Mouse (Mus musculus) ES-Bruce4 (cell line): ENCODE measurements around the gene Dnajc15.

Experiments
- CTCF ChIP-seq: IDR thresholded peaks from one replicate; pipeline ENCODE4 v1.8.1; 2011; ENCODE audit warnings: low read depth, low read length
- EP300 ChIP-seq: IDR thresholded peaks from 2 replicates; pipeline ENCODE4 v1.6.1; 2011; ENCODE audit warnings: low read depth, low read length; ENCODE audit not compliant: insufficient read depth
- POLR2A ChIP-seq: IDR thresholded peaks from one replicate; pipeline ENCODE4 v1.8.1; 2011; ENCODE audit warnings: low read length; ENCODE audit not compliant: insufficient read depth

DNA sequence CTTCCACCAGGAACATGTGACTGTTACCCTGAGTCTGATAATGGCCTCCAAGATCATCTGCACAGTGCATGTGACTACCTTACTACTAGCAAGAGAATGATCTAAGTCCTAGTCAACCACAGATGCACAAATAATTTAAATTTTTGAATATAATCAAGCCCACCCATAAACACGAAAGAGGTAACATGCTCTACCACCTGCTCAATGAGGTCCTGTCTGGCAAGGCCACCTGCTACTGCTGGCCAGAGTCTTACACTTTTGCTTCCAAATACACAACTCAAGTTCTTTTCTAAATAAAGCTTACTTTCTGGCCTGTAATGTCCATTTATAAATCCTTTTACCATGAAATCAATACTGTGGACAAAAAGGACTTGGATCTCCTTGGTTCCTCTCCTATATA, 15.0 kb downstream of the Dnajc15 start:
- TF ChIP-seq CTCF (no peak), POLR2A (no peak), EP300 (no peak)
